Mouse (Mus musculus) MEL (cell line): ENCODE data around the gene Nfat5.

ENCODE experiments used
- ETS1 ChIP-seq: IDR thresholded peaks from 2 replicates; pipeline ENCODE4 v1.6.1; 2012; ENCODE audit warnings: low read depth, mild to moderate bottlenecking, inconsistent platforms, low read length, improper control_type of control experiment, moderate library complexity
- KAT2A ChIP-seq: conservative IDR thresholded peaks from 2 replicates; pipeline ENCODE4 v1.6.1; 2012; ENCODE audit warnings: low read depth, low read length, improper control_type of control experiment, inconsistent platforms

GRCm38 (mm10) chr8:107386171-107386570 is 92.9 kb downstream of the Nfat5 start:
- no peak for TF ChIP-seq KAT2A
- TF ChIP-seq ETS1 = peak; percentile 55
